Mouse (Mus musculus): ENCODE measurements around the gene Pcbp3.
A peak's percentile ranks its signal among the peaks of the same experiment; 100 is the strongest.
"Not testable (repeated sequence)": the region's sequence is repeated elsewhere in the genome, so short reads cannot be mapped to it uniquely, and the experiment has no call there.

Gene Pcbp3

GRCm38 (mm10) chr10:76801841-76802499 lies 159.7 kb downstream of the Pcbp3 start:
- DNase-seq (ENCODE audit: inconsistent ontology term), result peak; percentile 91

GRCm38 (mm10) chr10:76801237-76801641 lies 160.4 kb downstream of the Pcbp3 start:
- DNase-seq (ENCODE audit: inconsistent ontology term), result peak; percentile 29

- DNase-seq (ENCODE audit: inconsistent ontology term), result peak; percentile 19
Observed at GRCm38 (mm10) chr10:76798751-76799585, 162.7 kb downstream of the Pcbp3 start.

- DNase-seq (ENCODE audit: inconsistent ontology term), result no peak
Observed at GRCm38 (mm10) chr10:76794102-76794501, 167.6 kb downstream of the Pcbp3 start.

- DNase-seq (ENCODE audit: inconsistent ontology term), result peak; percentile 38
Observed at GRCm38 (mm10) chr10:76791475-76791874, 170.2 kb downstream of the Pcbp3 start.

GRCm38 (mm10) chr10:76789885-76790284 lies 171.8 kb downstream of the Pcbp3 start:
- no peak for DNase-seq (ENCODE audit: inconsistent ontology term)

- DNase-seq (ENCODE audit: inconsistent ontology term), result no peak
Observed at GRCm38 (mm10) chr10:76785312-76785711, 176.4 kb downstream of the Pcbp3 start.

GRCm38 (mm10) chr10:76779225-76779624 lies 182.5 kb downstream of the Pcbp3 start:
- DNase-seq (ENCODE audit: inconsistent ontology term), result no peak

- no peak for DNase-seq (ENCODE audit: inconsistent ontology term)
Observed at GRCm38 (mm10) chr10:76771624-76772023, 190.1 kb downstream of the Pcbp3 start.

- no peak for DNase-seq (ENCODE audit: inconsistent ontology term)
Observed at GRCm38 (mm10) chr10:76771086-76771485, 190.6 kb downstream of the Pcbp3 start.

- no peak for DNase-seq (ENCODE audit: inconsistent ontology term)
Observed at GRCm38 (mm10) chr10:76769581-76769980, 192.1 kb downstream of the Pcbp3 start.

GRCm38 (mm10) chr10:76766196-76766595 lies 195.5 kb downstream of the Pcbp3 start:
- no peak for DNase-seq (ENCODE audit: inconsistent ontology term)

- DNase-seq (ENCODE audit: inconsistent ontology term), result no peak
Observed at GRCm38 (mm10) chr10:76764927-76765326, 196.8 kb downstream of the Pcbp3 start.

GRCm38 (mm10) chr10:76763016-76763415 lies 198.7 kb downstream of the Pcbp3 start:
- DNase-seq (ENCODE audit: inconsistent ontology term), result no peak

GRCm38 (mm10) chr10:76762411-76762810 lies 199.3 kb downstream of the Pcbp3 start:
- no peak for DNase-seq (ENCODE audit: inconsistent ontology term)

GRCm38 (mm10) chr10:76759878-76760277 lies 201.8 kb downstream of the Pcbp3 start:
- no peak for DNase-seq (ENCODE audit: inconsistent ontology term)

- DNase-seq (ENCODE audit: inconsistent ontology term), result no peak
Observed at GRCm38 (mm10) chr10:76753640-76754039, 208.0 kb downstream of the Pcbp3 start.

GRCm38 (mm10) chr10:76744267-76744666 lies 217.4 kb downstream of the Pcbp3 start:
- DNase-seq (ENCODE audit: inconsistent ontology term), result not testable (repeated sequence)

GRCm38 (mm10) chr10:76736764-76737163 lies 224.9 kb downstream of the Pcbp3 start:
- DNase-seq (ENCODE audit: inconsistent ontology term), result no peak

GRCm38 (mm10) chr10:76734979-76735378 lies 226.7 kb downstream of the Pcbp3 start:
- DNase-seq (ENCODE audit: inconsistent ontology term), result peak; percentile 58

GRCm38 (mm10) chr10:76733677-76734068 lies 228.0 kb downstream of the Pcbp3 start:
- no peak for DNase-seq (ENCODE audit: inconsistent ontology term)

GRCm38 (mm10) chr10:76732881-76733676 lies 228.6 kb downstream of the Pcbp3 start:
- peak; percentile 54 for DNase-seq (ENCODE audit: inconsistent ontology term)
